Mouse (Mus musculus): Measurements from ENCODE around the gene Rimbp2. TPM values are rescaled to one million over a fixed set of nuclear protein-coding genes. Genes with fewer than 3 reads are reported as not detected.
"Not testable (repeated sequence)": the region's sequence is repeated elsewhere in the genome, so short reads cannot be mapped to it uniquely, and the experiment has no call there.

Rimbp2 gene
- polyA plus RNA-seq, 1 experiment from 2014 or later: 0.15 TPM

GRCm38 (mm10) chr5:128976266-128976665 lies 23.0 kb upstream of the Rimbp2 start:
- Histone ChIP-seq H3K27ac (no peak overlapping the region), H3K27me3 (peaks cover 3% of the 10 kb centered on the region; the same call in 1 of the 2 replicates), H3K4me2 (no peak overlapping the region), H3K9ac (replicated peaks) (no peak overlapping the region), H3K36me3 (no peaks in the 10 kb centered on the region), H3K4me3 (replicated peaks) (no peak overlapping the region), H3K4me1 (replicated peaks) (no peaks in the 10 kb centered on the region), H3K9me3 (peaks cover 3% of the 10 kb centered on the region; the same call in 1 of the 2 replicates)
- 0 out of 2 replicates have a peak, but pooled peaks have one; percentile 15 for ATAC-seq (ENCODE audit: insufficient number of reproducible peaks, insufficient read depth, low FRiP score, low TSS enrichment, low read depth)
- WGBS: 25% methylated on average over 4 of the region's 4 CpGs

GRCm38 (mm10) chr5:128971298-128971697 lies 18.0 kb upstream of the Rimbp2 start:
- Histone ChIP-seq H3K36me3 (no peaks in the 10 kb centered on the region), H3K4me3 (replicated peaks) (no peak overlapping the region), H3K27me3 (peaks cover 3% of the 10 kb centered on the region; the same call in 1 of the 2 replicates), H3K4me2 (peak overlapping the region; percentile 33; the same call in 1 of the 2 replicates), H3K9ac (replicated peaks) (0 out of 2 replicates have a peak overlapping the region, but pooled peaks have one; percentile 23), H3K9me3 (0 out of 2 replicates have a peak, but pooled peaks cover 8% of the 10 kb centered on the region), H3K4me1 (replicated peaks) (no peaks in the 10 kb centered on the region), H3K27ac (no peak overlapping the region)
- 15% methylated on average over 14 of the region's 14 CpGs for WGBS
- ATAC-seq (ENCODE audit: insufficient number of reproducible peaks, insufficient read depth, low FRiP score, low TSS enrichment, low read depth): peak; percentile 26; the same call in 1 of the 2 replicates

GRCm38 (mm10) chr5:128970878-128971277 lies 17.6 kb upstream of the Rimbp2 start:
- H3K9ac ChIP-seq (replicated peaks): no peak overlapping the region
- no peak for ATAC-seq (ENCODE audit: insufficient number of reproducible peaks, insufficient read depth, low FRiP score, low TSS enrichment, low read depth)
- peak overlapping the region; percentile 33; the same call in 1 of the 2 replicates for H3K4me2 ChIP-seq

GRCm38 (mm10) chr5:128964353-128964752 lies 11.1 kb upstream of the Rimbp2 start:
- H3K27me3 ChIP-seq: no peaks in the 10 kb centered on the region
- H3K4me2 ChIP-seq: no peak overlapping the region
- 51% methylated on average over 4 of the region's 4 CpGs for WGBS
- no peak overlapping the region for H3K9ac ChIP-seq (replicated peaks)
- H3K4me1 ChIP-seq (replicated peaks): no peaks in the 10 kb centered on the region
- H3K9me3 ChIP-seq: peaks cover 16% of the 10 kb centered on the region
- ATAC-seq (ENCODE audit: insufficient number of reproducible peaks, insufficient read depth, low FRiP score, low TSS enrichment, low read depth): no peak
- H3K4me3 ChIP-seq (replicated peaks): no peak overlapping the region
- H3K36me3 ChIP-seq: no peaks in the 10 kb centered on the region
- no peak overlapping the region for H3K27ac ChIP-seq

More at GRCm38 (mm10) chr5:128970878-128971277, 17.6 kb upstream of the Rimbp2 start:
- Histone ChIP-seq H3K27me3 (peaks cover 3% of the 10 kb centered on the region; the same call in 1 of the 2 replicates), H3K9me3 (0 out of 2 replicates have a peak, but pooled peaks cover 8% of the 10 kb centered on the region), H3K4me1 (replicated peaks) (no peaks in the 10 kb centered on the region), H3K4me3 (replicated peaks) (no peak overlapping the region), H3K36me3 (no peaks in the 10 kb centered on the region), H3K27ac (no peak overlapping the region)
- WGBS: 66% methylated on average over 10 of the region's 10 CpGs

GRCm38 (mm10) chr5:128958916-128959315 lies 5.6 kb upstream of the Rimbp2 start:
- Histone ChIP-seq H3K4me2 (no peak overlapping the region), H3K9me3 (peaks cover 24% of the 10 kb centered on the region), H3K27ac (no peak overlapping the region), H3K27me3 (no peaks in the 10 kb centered on the region), H3K4me1 (replicated peaks) (no peaks in the 10 kb centered on the region), H3K9ac (replicated peaks) (no peak overlapping the region), H3K4me3 (replicated peaks) (no peak overlapping the region), H3K36me3 (no peaks in the 10 kb centered on the region)
- 84% methylated on average over 3 of the region's 3 CpGs for WGBS
- no peak for ATAC-seq (ENCODE audit: insufficient number of reproducible peaks, insufficient read depth, low FRiP score, low TSS enrichment, low read depth)

GRCm38 (mm10) chr5:128954371-128954770 lies 1.1 kb upstream of the Rimbp2 start:
- H3K27me3 ChIP-seq: peaks cover 44% of the 10 kb centered on the region
- not testable (repeated sequence) for H3K4me2 ChIP-seq; H3K27ac ChIP-seq; H3K36me3 ChIP-seq; ATAC-seq (ENCODE audit: insufficient number of reproducible peaks, insufficient read depth, low FRiP score, low TSS enrichment, low read depth); H3K4me3 ChIP-seq (replicated peaks); H3K9ac ChIP-seq (replicated peaks)
- WGBS: 88% methylated on average over 5 of the region's 5 CpGs
- H3K9me3 ChIP-seq: peaks cover 12% of the 10 kb centered on the region
- peaks cover 17% of the 10 kb centered on the region for H3K4me1 ChIP-seq (replicated peaks)

GRCm38 (mm10) chr5:128952291-128953195 lies 743 bp downstream of the Rimbp2 start:
- under 1% methylated on average over 35 of the region's 35 CpGs for WGBS
- H3K9ac ChIP-seq (replicated peaks): peak overlapping the region; percentile 47
- peaks cover 12% of the 10 kb centered on the region for H3K9me3 ChIP-seq
- no peak overlapping the region for H3K27ac ChIP-seq
- peak overlapping the region; percentile 41 for H3K4me3 ChIP-seq (replicated peaks)
- ATAC-seq (ENCODE audit: insufficient number of reproducible peaks, insufficient read depth, low FRiP score, low TSS enrichment, low read depth): no peak
- H3K4me1 ChIP-seq (replicated peaks): peaks cover 17% of the 10 kb centered on the region
- H3K4me2 ChIP-seq: peak overlapping the region; percentile 77
- H3K27me3 ChIP-seq: peaks cover 44% of the 10 kb centered on the region
- no peaks in the 10 kb centered on the region for H3K36me3 ChIP-seq

- peaks cover 12% of the 10 kb centered on the region for H3K9me3 ChIP-seq
- H3K27me3 ChIP-seq: peaks cover 44% of the 10 kb centered on the region
- peaks cover 17% of the 10 kb centered on the region for H3K4me1 ChIP-seq (replicated peaks)
- H3K4me3 ChIP-seq (replicated peaks): peak overlapping the region; percentile 41; the same call in 1 of the 2 replicates
- WGBS: 36% methylated on average over 4 of the region's 4 CpGs
- H3K4me2 ChIP-seq: peak overlapping the region; percentile 77; the same call in 1 of the 2 replicates
- no peak overlapping the region for H3K27ac ChIP-seq
- H3K36me3 ChIP-seq: no peaks in the 10 kb centered on the region
- no peak for ATAC-seq (ENCODE audit: insufficient number of reproducible peaks, insufficient read depth, low FRiP score, low TSS enrichment, low read depth)
- H3K9ac ChIP-seq (replicated peaks): no peak overlapping the region
Measured at GRCm38 (mm10) chr5:128951472-128951871, 1.8 kb downstream of the Rimbp2 start.

GRCm38 (mm10) chr5:128947093-128947492 lies 6.2 kb downstream of the Rimbp2 start:
- H3K4me3 ChIP-seq (replicated peaks): no peak overlapping the region
- H3K9me3 ChIP-seq: no peaks in the 10 kb centered on the region
- no peak for ATAC-seq (ENCODE audit: insufficient number of reproducible peaks, insufficient read depth, low FRiP score, low TSS enrichment, low read depth)
- no peak overlapping the region for H3K9ac ChIP-seq (replicated peaks)
- H3K4me2 ChIP-seq: no peak overlapping the region
- WGBS: 71% methylated on average over 5 of the region's 5 CpGs
- peaks cover 27% of the 10 kb centered on the region for H3K27me3 ChIP-seq
- H3K27ac ChIP-seq: no peak overlapping the region
- peaks cover 3% of the 10 kb centered on the region for H3K4me1 ChIP-seq (replicated peaks)
- H3K36me3 ChIP-seq: no peaks in the 10 kb centered on the region

GRCm38 (mm10) chr5:128940436-128940835 lies 12.8 kb downstream of the Rimbp2 start:
- Histone ChIP-seq H3K4me2 (no peak overlapping the region), H3K9ac (replicated peaks) (no peak overlapping the region), H3K36me3 (no peaks in the 10 kb centered on the region), H3K4me3 (replicated peaks) (no peak overlapping the region), H3K27ac (no peak overlapping the region), H3K9me3 (no peaks in the 10 kb centered on the region), H3K4me1 (replicated peaks) (no peaks in the 10 kb centered on the region), H3K27me3 (no peaks in the 10 kb centered on the region)
- no peak for ATAC-seq (ENCODE audit: insufficient number of reproducible peaks, insufficient read depth, low FRiP score, low TSS enrichment, low read depth)
- WGBS: 72% methylated on average over 10 of the region's 10 CpGs

GRCm38 (mm10) chr5:128935359-128935899 lies 17.9 kb downstream of the Rimbp2 start:
- ATAC-seq (ENCODE audit: insufficient number of reproducible peaks, insufficient read depth, low FRiP score, low TSS enrichment, low read depth): no peak

More at GRCm38 (mm10) chr5:128935359-128935899, 17.9 kb downstream of the Rimbp2 start:
- no peak overlapping the region for H3K27ac ChIP-seq
- H3K9me3 ChIP-seq: no peaks in the 10 kb centered on the region
- 85% methylated on average over 6 of the region's 6 CpGs for WGBS
- no peaks in the 10 kb centered on the region for H3K4me1 ChIP-seq (replicated peaks)
- H3K4me3 ChIP-seq (replicated peaks): no peak overlapping the region
- no peak overlapping the region for H3K4me2 ChIP-seq
- H3K36me3 ChIP-seq: no peaks in the 10 kb centered on the region
- no peak overlapping the region for H3K9ac ChIP-seq (replicated peaks)
- H3K27me3 ChIP-seq: no peaks in the 10 kb centered on the region
